Mouse (Mus musculus) adrenal gland, postnatal 4 days (tissue): Measurements from ENCODE around the gene Pomt2. TPM values are rescaled to one million over a fixed set of nuclear protein-coding genes. Genes with fewer than 3 reads are reported as not detected.
"Not testable (repeated sequence)": the region's sequence is repeated elsewhere in the genome, so short reads cannot be mapped to it uniquely, and the experiment has no call there.

ENCODE experiments used
- DNase-seq, 2 experiments: peaks; one replicate each; pipeline ENCODE4 v3.0.0; 2021 to 2022; ENCODE audit warnings: low spot score in 2 of 2, mixed read lengths in 2 of 2
- long read RNA-seq, 2 experiments: library from polyadenylated mRNA; stranded (forward); transcript quantifications; one replicate each; pipeline ENCODE4 v2.0.0; 2021
- total RNA-seq, 2 experiments: library from RNA; stranded (reverse); gene quantifications; 2 replicates each; pipeline ENCODE4 v1.2.3; 2021

Pomt2 gene
- 10 to 100 TPM; 13.4 to 16.7 TPM for total RNA-seq
- long read RNA-seq, experiment 1, full-length matches to known transcripts, result 5 of 9 reads
- long read RNA-seq, experiment 1, partial matches to known transcripts, result 3 of 9 reads
- long read RNA-seq, experiment 1, other reads (novel, unspliced or antisense), result 1 of 9 reads
- long read RNA-seq, experiment 2, full-length matches to known transcripts, result 2 of 3 reads
- long read RNA-seq, experiment 2, partial matches to known transcripts, result 0 of 3 reads
- long read RNA-seq, experiment 2, other reads (novel, unspliced or antisense), result 1 of 3 reads

- DNase-seq, result peak; percentile 69 to 86
Measured at GRCm38 (mm10) chr12:87147395-87148089, at the start of gene Pomt2. TSS of gene Pomt2 (minus strand) at chr12:87147968.

DNA sequence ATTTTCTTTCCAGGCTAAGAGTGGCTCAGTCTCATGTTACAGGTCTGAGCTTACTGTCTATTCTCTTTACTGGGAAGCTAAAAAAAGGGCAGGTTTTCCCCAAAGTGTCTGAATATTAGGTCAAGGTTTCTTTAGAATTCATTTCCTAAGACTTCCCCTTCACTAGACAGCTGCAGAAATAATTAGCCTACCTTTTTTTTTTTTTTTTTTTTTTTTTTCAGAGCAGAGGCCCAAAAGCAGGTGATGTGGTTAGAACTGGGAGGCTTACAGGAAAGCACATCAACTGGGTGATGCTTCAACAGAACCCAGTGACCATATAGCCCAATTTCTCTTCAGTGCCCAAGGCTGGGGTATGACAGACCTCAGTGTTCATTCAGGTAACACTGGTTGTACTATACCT lies 48.5 kb upstream of the Pomt2 start:
- DNase-seq, result no peak

- DNase-seq, result no peak
Measured at GRCm38 (mm10) chr12:87195069-87195468, 47.3 kb upstream of the Pomt2 start.

DNA sequence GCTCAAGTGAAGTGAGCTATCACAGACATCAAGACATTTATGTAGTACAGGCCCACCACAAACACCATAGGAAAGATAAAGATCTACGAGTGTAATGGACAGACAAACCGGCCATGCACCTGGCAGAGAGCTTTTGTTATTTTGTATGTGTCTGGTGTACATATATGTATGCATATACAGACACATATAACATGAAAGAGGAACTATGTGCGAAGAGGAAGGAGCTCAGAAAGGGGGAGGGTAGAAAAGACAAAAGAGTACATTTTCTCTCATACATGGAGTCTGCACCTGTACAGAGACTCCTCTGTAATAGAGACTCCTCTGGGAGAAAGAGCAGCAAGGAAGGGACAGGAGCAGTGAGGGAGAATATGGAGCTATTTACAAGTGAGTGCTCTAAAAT lies 45.2 kb upstream of the Pomt2 start:
- DNase-seq, result no peak

DNA sequence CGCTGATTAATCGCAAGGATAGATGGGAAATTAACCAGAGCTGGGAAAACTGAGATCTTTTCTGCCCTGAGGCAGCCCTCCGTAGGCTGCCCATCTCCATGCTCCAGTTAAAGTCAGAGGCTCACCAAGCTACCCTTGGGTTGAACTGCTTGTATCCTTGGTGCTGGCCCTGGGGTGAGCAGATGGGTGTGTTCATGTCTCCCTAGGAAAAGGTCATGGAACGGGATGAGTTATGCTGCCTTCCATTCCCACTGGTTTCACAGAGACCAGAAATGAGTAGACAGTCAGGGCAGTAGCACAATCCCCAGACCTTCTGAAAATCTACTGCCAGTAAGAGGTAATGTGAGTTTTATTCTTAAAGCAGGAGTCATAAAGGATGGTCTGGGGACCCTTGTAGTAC lies 29.9 kb upstream of the Pomt2 start:
- peak in 1 of 2 experiments; percentile 19 for DNase-seq

DNA sequence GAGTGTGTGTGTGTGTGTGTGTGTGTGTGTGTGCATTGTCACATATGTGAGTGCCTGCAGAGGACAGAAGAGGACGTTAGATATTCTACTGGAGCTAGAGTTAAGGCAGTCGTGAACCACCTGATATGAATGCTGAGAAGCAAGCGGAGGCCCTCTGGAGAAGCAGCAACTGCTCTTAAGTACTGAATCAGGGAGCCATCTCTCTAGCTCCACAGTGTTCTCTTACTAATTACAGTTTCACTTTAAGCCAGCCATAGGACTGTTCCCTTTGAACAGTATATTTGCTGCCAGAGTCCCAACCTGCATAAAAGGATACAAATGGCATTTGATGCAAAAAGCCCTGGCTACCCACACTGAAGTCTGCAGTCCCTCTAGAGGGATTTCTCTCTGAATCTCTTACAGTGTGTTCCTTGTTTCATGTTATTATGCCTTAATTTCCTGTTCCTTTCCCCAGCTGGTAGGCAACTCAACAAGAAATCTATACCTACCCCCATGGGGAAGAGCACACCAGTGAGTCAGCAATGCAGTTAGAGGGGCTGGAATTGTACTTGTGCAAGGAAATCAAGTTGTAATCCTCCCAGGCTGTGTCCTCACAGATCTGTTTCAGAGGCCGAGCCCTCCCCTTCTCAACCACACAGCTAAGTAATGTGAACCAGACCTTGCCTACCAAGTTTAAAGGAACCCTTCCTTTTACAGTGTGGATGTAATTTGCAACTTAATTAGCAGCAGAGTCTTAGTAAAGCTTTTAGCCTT lies 27.6 kb upstream of the Pomt2 start:
- DNase-seq, result no peak

DNA sequence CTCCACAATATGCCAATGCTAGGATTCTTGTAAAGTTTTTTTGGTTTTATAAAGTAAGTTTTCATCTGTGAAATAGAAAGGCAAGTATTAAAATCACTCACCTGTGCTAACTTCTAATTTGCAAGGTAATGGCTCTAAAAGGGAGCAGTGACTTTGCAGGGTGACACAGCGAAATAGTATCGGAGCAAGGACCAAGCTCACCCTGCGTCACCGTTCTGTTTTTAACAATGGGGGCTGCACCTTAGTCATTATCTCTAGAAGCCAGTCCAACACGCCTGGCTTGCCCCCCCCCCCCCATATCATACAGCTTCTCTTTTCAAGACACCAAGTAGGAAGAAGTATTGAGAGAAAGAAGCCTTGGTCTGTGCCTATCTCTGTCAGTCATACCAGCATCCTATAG lies 13.0 kb upstream of the Pomt2 start:
- no peak for DNase-seq

DNA sequence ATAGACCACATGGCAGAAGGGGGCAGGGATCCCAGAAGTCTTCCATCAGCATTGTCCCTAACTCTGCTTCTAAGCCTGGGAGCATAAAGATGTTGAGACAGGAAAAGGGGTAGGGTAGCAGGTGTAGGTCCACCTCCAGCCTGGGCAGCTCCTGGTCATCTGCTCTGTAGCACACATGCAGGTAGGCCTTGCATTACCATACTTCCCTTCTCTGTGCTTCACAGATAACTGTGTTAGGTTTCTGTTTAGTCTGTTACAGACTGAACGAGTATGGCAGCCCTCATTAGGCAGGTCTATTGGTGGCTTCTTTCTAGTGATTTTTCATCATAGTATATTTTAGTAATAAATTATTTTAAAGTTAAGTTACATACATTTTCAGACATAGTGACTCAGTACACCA lies 12.5 kb upstream of the Pomt2 start:
- DNase-seq, result no peak

DNA sequence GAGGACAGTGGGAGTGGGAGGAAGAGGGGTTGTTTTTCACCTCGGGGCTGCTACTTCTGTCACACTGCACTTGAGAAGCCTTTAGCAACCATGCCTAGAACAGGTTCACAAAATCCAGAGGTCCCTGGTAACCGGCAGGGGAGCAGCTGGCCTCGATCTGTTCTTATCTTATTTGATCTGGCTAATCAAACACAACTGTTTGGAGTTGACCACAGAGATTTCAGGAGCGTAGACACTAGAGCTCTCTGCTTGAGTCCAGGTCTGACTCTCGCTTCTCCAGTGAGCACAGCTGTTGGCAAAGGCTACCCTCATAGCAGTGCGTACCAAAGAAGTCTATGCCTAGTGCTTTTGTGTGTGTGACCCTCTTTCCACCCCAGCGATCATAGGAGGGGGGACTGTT lies 10.3 kb upstream of the Pomt2 start:
- no peak for DNase-seq

DNA sequence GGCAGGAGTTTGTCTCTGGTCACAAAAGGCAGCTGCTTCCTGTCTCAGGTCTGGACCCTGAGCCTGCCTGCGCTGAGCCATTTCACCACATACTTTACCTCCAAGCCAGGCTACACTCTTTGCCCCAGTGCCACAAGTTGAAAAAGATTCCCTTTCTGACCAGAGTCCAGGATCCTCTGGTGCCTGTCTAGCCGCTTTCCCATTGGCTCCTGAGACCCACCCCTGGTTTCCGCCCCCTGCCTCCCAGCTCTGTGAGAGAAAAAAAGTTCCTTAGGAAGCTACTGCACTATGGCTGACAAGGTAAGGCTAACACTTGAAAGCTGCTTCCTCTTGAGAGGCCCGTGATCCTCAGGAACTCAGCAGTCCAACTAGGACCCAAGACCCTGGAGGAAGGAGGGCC lies 9.6 kb upstream of the Pomt2 start:
- no peak for DNase-seq

DNA sequence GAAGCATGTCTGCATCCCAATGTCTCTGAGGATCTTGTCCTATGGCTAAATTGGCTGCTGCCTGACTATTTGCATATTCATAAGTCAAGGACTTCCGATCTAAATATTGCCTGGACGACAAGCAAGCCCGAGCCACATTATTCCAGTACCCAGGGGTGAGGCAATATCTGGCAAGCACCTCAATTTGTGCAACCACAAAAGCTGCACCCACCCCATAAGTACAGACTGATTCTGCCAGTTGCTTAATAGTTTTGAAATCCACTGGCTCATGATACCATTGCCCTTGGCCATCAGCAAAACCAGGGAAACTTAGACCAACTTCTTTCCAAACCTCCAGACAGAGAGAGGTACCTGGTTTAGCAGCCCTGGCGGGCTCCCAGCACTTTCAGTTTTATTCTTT lies 6.7 kb upstream of the Pomt2 start:
- not testable (repeated sequence) for DNase-seq

DNA sequence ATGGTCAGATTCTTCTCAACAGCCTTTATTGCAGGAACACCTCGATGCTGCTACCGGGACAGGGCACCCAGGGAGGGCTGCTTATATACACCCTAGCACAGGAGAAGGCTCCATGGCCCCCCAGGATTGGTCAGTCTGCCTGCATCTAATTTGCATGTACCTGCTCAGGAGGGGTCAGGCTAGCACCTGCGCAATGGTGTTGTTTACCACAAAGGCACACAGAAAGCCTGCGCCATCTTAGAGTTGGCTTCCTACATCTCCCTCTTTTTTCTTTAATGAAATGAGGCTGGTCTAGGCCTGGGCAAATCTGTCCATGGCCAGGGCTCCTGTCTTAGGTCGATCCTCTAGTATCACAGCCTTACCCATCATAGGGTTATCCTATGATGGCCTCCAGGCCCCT lies 1.7 kb upstream of the Pomt2 start:
- no peak for DNase-seq

GRCm38 (mm10) chr12:87148136-87148535 lies 368 bp upstream of the Pomt2 start:
- DNase-seq, result no peak

DNA sequence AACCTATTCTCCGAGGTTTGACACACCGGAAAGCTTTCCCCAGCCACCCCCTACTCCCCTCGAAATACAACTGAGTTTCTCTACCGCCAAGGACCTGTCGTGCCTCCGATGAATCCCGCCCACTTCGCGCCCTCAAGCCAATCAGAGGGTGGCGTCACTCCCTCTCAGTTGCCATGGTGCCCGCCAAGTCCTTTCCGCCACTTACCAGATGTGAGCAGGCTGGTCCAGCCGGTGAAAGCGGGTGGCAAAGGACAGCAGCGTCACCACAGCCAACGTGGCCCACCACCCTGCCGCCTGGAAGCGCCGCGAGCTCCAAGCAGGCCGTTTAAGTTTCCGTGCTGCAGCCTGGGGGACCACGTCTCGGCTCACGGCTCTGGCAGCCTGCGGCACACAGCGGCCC lies 802 bp downstream of the Pomt2 start, which contains the start of gene Gstz1:
TSS of gene Gstz1 (plus strand) at position 200 of the 400 bp plus-strand sequence.
- DNase-seq, result peak; percentile 69 to 77

GRCm38 (mm10) chr12:87142156-87142555 lies 5.6 kb downstream of the Pomt2 start:
- DNase-seq, result no peak

DNA sequence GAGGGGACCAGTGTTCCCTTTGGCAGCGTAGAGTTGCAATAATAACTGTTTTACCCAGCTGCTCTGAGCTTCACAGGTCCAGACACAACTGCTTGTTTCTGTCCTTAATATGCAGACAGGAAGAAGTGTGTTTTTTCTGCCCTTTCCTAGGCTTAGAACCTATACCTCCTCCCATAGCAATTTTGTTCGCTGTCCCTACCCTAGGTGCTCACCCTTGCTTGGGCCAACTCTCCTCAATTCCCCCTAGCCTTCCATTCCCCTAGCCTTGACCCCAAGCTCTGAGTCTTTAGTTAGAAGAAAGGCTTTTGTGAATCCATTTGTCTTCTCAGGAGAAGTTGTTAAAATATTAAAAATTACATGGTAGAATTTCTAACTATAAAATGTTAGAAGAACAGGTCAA lies 9.0 kb downstream of the Pomt2 start:
- DNase-seq, result no peak

DNA sequence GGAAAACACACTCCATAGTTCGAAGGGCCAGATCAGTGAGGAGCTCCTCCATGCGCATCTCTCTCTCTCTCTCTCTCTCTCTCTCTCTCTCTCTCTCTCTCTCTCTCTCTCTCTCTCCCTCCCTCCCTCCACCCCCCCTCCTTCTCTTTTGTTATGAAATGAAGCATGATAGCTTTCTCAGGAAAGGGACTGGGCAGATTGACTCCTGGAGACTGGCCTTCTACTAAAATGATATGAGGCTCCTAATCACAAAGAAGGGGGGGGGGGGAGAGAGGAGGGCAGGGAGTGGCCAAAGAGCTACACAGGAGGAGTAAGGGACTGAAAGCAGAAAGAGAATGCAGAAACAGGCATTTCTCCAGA lies 9.4 kb downstream of the Pomt2 start:
- no peak for DNase-seq

DNA sequence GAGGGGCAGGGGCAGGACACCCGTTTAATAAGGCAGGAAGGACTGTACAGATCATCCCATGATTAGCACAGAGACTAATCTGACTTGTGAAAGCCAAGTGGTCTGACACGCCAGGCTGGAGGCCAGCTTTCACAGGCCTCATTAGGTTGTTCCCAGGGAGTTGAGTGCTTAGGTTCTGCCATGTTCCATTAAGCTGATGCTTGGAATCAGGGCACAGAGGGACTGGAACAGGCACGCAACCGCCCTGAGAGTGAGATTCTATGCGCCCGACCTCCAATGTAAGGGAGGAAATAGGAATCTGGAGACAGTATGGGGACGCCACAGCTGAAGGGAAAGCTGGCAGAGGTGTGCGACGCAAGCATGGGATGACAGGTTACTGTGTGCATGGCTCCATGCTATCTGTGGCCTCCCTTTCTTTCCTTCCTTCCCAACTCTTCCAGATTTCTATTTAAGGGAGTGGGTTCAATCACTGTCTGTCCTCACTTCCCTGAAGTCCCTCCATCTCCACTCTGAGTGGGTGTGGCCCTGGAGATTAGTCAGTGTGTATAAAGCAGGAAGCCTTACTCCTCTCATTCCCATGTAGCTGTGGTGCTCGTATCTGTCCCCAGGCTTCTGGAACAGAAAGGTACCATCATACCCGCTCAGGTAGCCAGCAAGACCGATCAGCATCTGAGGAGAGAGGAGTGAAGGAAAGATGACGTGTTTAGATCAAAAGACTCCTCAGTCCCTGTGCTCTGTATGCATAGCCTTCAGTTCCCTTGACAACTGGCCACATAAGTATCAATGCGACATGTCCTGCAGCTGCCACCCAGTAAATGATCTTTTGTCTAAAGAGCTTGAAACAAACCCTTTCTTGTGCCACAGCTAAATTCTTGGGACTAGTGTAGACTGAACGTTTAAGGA lies 10.1 kb downstream of the Pomt2 start:
- DNase-seq, result no peak

GRCm38 (mm10) chr12:87132784-87133183 lies 15.0 kb downstream of the Pomt2 start:
- DNase-seq, result no peak

- no peak for DNase-seq
Measured at GRCm38 (mm10) chr12:87132210-87132609, 15.6 kb downstream of the Pomt2 start.

DNA sequence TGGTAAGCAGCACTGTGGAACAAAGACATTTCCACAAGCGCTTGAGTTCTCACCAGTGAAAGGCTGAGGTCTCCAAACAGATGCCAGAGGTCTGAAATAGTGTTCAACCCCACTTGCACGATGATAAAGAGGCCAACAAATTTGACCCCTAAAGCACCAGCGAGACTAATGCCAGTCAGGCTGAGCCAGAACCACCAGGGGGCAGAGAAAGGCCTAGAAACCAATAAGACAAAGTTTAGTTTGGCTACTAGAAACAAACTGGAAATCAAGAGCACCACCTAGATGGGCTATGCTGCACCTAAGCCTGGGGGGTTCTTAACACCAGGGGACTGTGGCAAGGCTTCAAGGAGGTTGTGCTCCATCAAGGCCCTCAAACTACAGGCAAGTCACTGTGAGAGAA lies 16.1 kb downstream of the Pomt2 start:
- no peak for DNase-seq
